19 mouse cellular contexts compared by ENCODE assay signal in the genomic region with DNA sequence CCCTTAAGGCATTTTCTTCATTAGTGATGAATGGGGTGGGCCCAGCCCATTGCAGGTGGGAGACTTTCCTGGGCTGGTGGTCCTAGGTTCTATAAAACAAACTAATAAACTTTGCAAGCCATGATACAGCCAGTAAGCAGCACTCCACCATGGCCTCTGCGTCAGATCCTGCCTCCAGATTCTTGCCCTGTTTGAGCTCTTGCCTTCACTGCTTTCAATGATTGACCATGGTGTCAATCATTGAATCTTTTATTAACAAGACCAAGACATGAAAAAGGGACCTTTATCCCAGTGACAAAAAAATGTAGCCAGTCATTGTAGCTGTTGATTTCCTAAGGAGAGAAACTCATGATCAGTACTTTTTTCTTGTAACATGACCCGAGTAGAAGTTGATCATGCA. TPM values are rescaled to one million over a fixed set of nuclear protein-coding genes. Genes with fewer than 3 reads are reported as not detected.
DNase-seq lines count a peak whose midpoint lies in the region; ATAC-seq and TF ChIP-seq lines count a peak whose summit lies in the region.
"Had no signal": no experiment of that assay in that cellular context is flagged by ENCODE, and none has a peak within 500 bp of the region (broad histone marks: within the 10 kb centered on the region; RNA-seq: fewer than 3 reads in every experiment).

No protein-coding gene starts in this region.

- H3K4me3 ChIP-seq in hindbrain, embryonic 15.5 days = 0 out of 2 replicates have a peak overlapping the region, but pooled peaks have one; percentile 62
- H3K4me3 ChIP-seq in hindbrain, embryonic 10.5 days = no peak overlapping the region
- H3K4me3 ChIP-seq in kidney, adult 2 months (ENCODE audit: insufficient read depth, low read depth, low read length) = no peak overlapping the region
- H3K4me3 ChIP-seq in kidney, postnatal 0 days (replicated peaks; ENCODE audit: low read depth, low read length) = no peak overlapping the region
- H3K4me3 ChIP-seq in liver, embryonic 13.5 days (replicated peaks) = peak overlapping the region; percentile 83

- H3K27me3 ChIP-seq in hindbrain, embryonic 15.5 days = no peaks in the 10 kb centered on the region
- no peaks in the 10 kb centered on the region for H3K27me3 ChIP-seq in hindbrain, embryonic 10.5 days (ENCODE audit: insufficient read depth, poor library complexity, severe bottlenecking)
- H3K27me3 ChIP-seq in kidney, adult 2 months (replicated peaks; ENCODE audit: control insufficient read depth, insufficient read depth, low read length) = no peaks in the 10 kb centered on the region
- no peaks in the 10 kb centered on the region for H3K27me3 ChIP-seq in kidney, postnatal 0 days (ENCODE audit: insufficient read depth, low read length)
- no peaks in the 10 kb centered on the region for H3K27me3 ChIP-seq in liver, embryonic 13.5 days
- H3K27me3 ChIP-seq: limb, embryonic 12.5 days; megakaryocyte, embryonic 14.5 days; midbrain, embryonic 13.5 days had no signal

- TF ChIP-seq CTCF in kidney, adult 2 months (conservative IDR thresholded peaks at IDR 0.05; ENCODE audit: insufficient read depth, insufficient read length, low read depth, low read length) = no peak
- TF ChIP-seq CTCF in kidney, postnatal 0 days (IDR thresholded peaks at IDR 0.05; ENCODE audit: low read depth) = no peak

- H3K9me3 ChIP-seq in hindbrain, embryonic 15.5 days = no peaks in the 10 kb centered on the region
- H3K9me3 ChIP-seq in hindbrain, embryonic 10.5 days = no peaks in the 10 kb centered on the region
- no peaks in the 10 kb centered on the region for H3K9me3 ChIP-seq in kidney, postnatal 0 days (replicated peaks; ENCODE audit: low read length)
- no peaks in the 10 kb centered on the region for H3K9me3 ChIP-seq in liver, embryonic 13.5 days (replicated peaks)
- H3K9me3 ChIP-seq: embryonic facial prominence, embryonic 10.5 days; limb, embryonic 12.5 days; megakaryocyte, embryonic 14.5 days; midbrain, embryonic 13.5 days had no signal

- no peak overlapping the region for H3K4me2 ChIP-seq in hindbrain, embryonic 15.5 days
- no peak overlapping the region for H3K4me2 ChIP-seq in kidney, postnatal 0 days (ENCODE audit: low read length)
- peak overlapping the region; percentile 72 for H3K4me2 ChIP-seq in liver, embryonic 13.5 days

- H3K9ac ChIP-seq in hindbrain, embryonic 15.5 days = no peak overlapping the region
- no peak overlapping the region for H3K9ac ChIP-seq in kidney, postnatal 0 days (ENCODE audit: low read depth, low read length)
- H3K9ac ChIP-seq in liver, embryonic 13.5 days = peak overlapping the region; percentile 94; the same call in 1 of the 2 replicates

- no peak for DNase-seq in hindbrain, embryonic 10.5 days (ENCODE audit: low spot score)
- peak; percentile 82 for DNase-seq in kidney, adult 2 months
- DNase-seq in kidney, postnatal 0 days (ENCODE audit: low spot score) = peak; percentile 27
- DNase-seq in liver, embryonic 13.5 days = no peak
- no peak for DNase-seq in natural killer cell, adult 2 months (ENCODE audit: low spot score in 2 of 2)
- no peak for DNase-seq in cerebellum, adult 11 months
- no peak for DNase-seq in Muller cell, postnatal 12 days (ENCODE audit: inconsistent ontology term)
- DNase-seq: adrenal gland, postnatal 36 days; cerebellum, adult 9-11 months; layer of hippocampus, postnatal 36 days; lung, embryonic 14.5 days; lung, postnatal 36 days; right cerebral cortex, postnatal 25 days; thymus, postnatal 25 days had no signal

- 82% methylated on average over 2 of the region's 2 CpGs for WGBS in hindbrain, embryonic 15.5 days
- WGBS in hindbrain, embryonic 10.5 days = 82% methylated on average over 2 of the region's 2 CpGs
- WGBS in kidney, adult 2 months = 55% methylated on average over 2 of the region's 2 CpGs
- 68% methylated on average over 2 of the region's 2 CpGs for WGBS in kidney, postnatal 0 days
- WGBS in liver, embryonic 13.5 days (ENCODE audit: insufficient replicate concordance) = 81% methylated on average over 2 of the region's 2 CpGs

- no peak for TF ChIP-seq POLR2A in kidney, adult 2 months (IDR thresholded peaks at IDR 0.05; ENCODE audit: low read depth, low read length)

- no peak overlapping the region for H3K27ac ChIP-seq in hindbrain, embryonic 15.5 days (replicated peaks)
- no peak overlapping the region for H3K27ac ChIP-seq in hindbrain, embryonic 10.5 days
- H3K27ac ChIP-seq in kidney, adult 2 months (ENCODE audit: insufficient read depth, low read depth, low read length) = peak overlapping the region; percentile 82
- peak overlapping the region; percentile 48; the same call in 1 of the 2 replicates for H3K27ac ChIP-seq in kidney, postnatal 0 days
- H3K27ac ChIP-seq in liver, embryonic 13.5 days = peak overlapping the region; percentile 97

- H3K4me1 ChIP-seq in hindbrain, embryonic 15.5 days (replicated peaks) = peaks cover 7% of the 10 kb centered on the region
- H3K4me1 ChIP-seq in hindbrain, embryonic 10.5 days (replicated peaks) = peaks cover 24% of the 10 kb centered on the region
- peaks cover 11% of the 10 kb centered on the region; the same call in 1 of the 2 replicates for H3K4me1 ChIP-seq in kidney, adult 2 months (ENCODE audit: control insufficient read depth, insufficient read depth, low read length)
- H3K4me1 ChIP-seq in kidney, postnatal 0 days (replicated peaks; ENCODE audit: insufficient read depth, low read length) = 0 out of 2 replicates have a peak, but pooled peaks cover 4% of the 10 kb centered on the region
- H3K4me1 ChIP-seq in liver, embryonic 13.5 days (replicated peaks) = peaks cover 54% of the 10 kb centered on the region

- no peaks in the 10 kb centered on the region for H3K36me3 ChIP-seq in hindbrain, embryonic 15.5 days
- H3K36me3 ChIP-seq in hindbrain, embryonic 10.5 days = no peaks in the 10 kb centered on the region
- no peaks in the 10 kb centered on the region for H3K36me3 ChIP-seq in kidney, adult 2 months (ENCODE audit: control insufficient read depth, insufficient read depth, low read length)
- no peaks in the 10 kb centered on the region for H3K36me3 ChIP-seq in kidney, postnatal 0 days (ENCODE audit: insufficient read depth, low read length)
- no peaks in the 10 kb centered on the region for H3K36me3 ChIP-seq in liver, embryonic 13.5 days
- H3K36me3 ChIP-seq: embryonic facial prominence, embryonic 10.5 days; limb, embryonic 12.5 days; midbrain, embryonic 13.5 days had no signal

- no peak for ATAC-seq in hindbrain, embryonic 15.5 days (ENCODE audit: low FRiP score, low read depth)
- peak; percentile 61 for ATAC-seq in kidney, postnatal 0 days (replicated peaks; ENCODE audit: low FRiP score, low read depth)
- no peak for ATAC-seq in liver, embryonic 13.5 days (ENCODE audit: low read depth)

RNA-seq across cellular contexts. Expression of a gene that starts 55.1 kb away (rescaled TPM):
- 39.6 and 40.6 TPM in 2 replicates for polyA plus RNA-seq in hindbrain, embryonic 15.5 days (2015; fragmentation: Nextera tagmentation; extraction: Ambion mirVana)
- polyA plus RNA-seq in hindbrain, embryonic 10.5 days (2016; fragmentation: Nextera tagmentation; extraction: Ambion mirVana) = 41.6 and 50.6 TPM in 2 replicates
- 146 and 181 TPM in 2 replicates for polyA plus RNA-seq in kidney, adult 2 months (2012; rRNA removed)
- 136 and 154 TPM in 2 replicates for polyA plus RNA-seq in kidney, postnatal 0 days (2015; fragmentation: Nextera tagmentation; extraction: Ambion mirVana)
- 201 and 233 TPM in 2 replicates for polyA plus RNA-seq in liver, embryonic 13.5 days (2015; fragmentation: Nextera tagmentation; extraction: Ambion mirVana)

Comparison
In these comparisons a context has a peak if more than half of its experiments do, and no peak if none do; other contexts are left out.
1. H3K4me3 ChIP-seq: peak in hindbrain, embryonic 15.5 days (single experiment) and liver, embryonic 13.5 days (single experiment); none in hindbrain, embryonic 10.5 days (single experiment), kidney, adult 2 months (single experiment) and kidney, postnatal 0 days (single experiment).
2. H3K27ac ChIP-seq: peak in kidney, adult 2 months (single experiment), kidney, postnatal 0 days (single experiment) and liver, embryonic 13.5 days (single experiment); none in hindbrain, embryonic 15.5 days (single experiment) and hindbrain, embryonic 10.5 days (single experiment).
3. DNase-seq: peak in kidney, adult 2 months (single experiment) and kidney, postnatal 0 days (single experiment); none in hindbrain, embryonic 10.5 days (single experiment), liver, embryonic 13.5 days (single experiment), natural killer cell, adult 2 months (0 of 2), cerebellum, adult 11 months (single experiment) and Muller cell, postnatal 12 days (single experiment).